Mouse (Mus musculus) ES-E14 (cell line): ENCODE results near the gene Zfp771. TPM values are rescaled to one million over a fixed set of nuclear protein-coding genes. Genes with fewer than 3 reads are reported as not detected.

Experiments used
- DNase-seq: peaks from one replicate; pipeline ENCODE4 v3.0.0-alpha.2; 2013; ENCODE audit warnings: low read depth, low spot score
- H3K27ac ChIP-seq: 2 replicates; pipeline ENCODE4 v1.5.1; 2012; ENCODE audit warnings: low read depth, mild to moderate bottlenecking, low read length, moderate library complexity, mixed read lengths; ENCODE audit not compliant: poor library complexity, insufficient read depth, severe bottlenecking
- H3K36me3 ChIP-seq: 2 replicates; pipeline ENCODE4 v1.6.1; 2012; ENCODE audit warnings: mild to moderate bottlenecking, low read length, moderate library complexity, mixed read lengths; ENCODE audit not compliant: control insufficient read depth, poor library complexity, insufficient read depth, severe bottlenecking
- H3K4me1 ChIP-seq, 2 experiments: fragments of 150-350 bp in 1 of 2; sonication (generic) in 1 of 2; 2 replicates each; pipeline ENCODE4 v1.6.1; 2012; ENCODE audit warnings: low read length in 2 of 2, mild to moderate bottlenecking in 1 of 2, mixed read lengths in 1 of 2; ENCODE audit not compliant: control insufficient read depth in 2 of 2, insufficient read depth in 2 of 2, poor library complexity in 1 of 2
- H3K4me3 ChIP-seq, 2 experiments: fragments of 150-350 bp in 1 of 2; sonication (generic) in 1 of 2; 2 replicates each; pipeline ENCODE4 v1.5.1; 2012; ENCODE audit warnings: low read length in 2 of 2, low read depth in 1 of 2, mild to moderate bottlenecking in 1 of 2, mixed read lengths in 1 of 2; ENCODE audit not compliant: insufficient read depth in 1 of 2, poor library complexity in 1 of 2, severe bottlenecking in 1 of 2
- H3K9ac ChIP-seq: 2 replicates; pipeline ENCODE4 v1.6.1; 2012; ENCODE audit warnings: low read depth, mild to moderate bottlenecking, low read length, mixed read lengths; ENCODE audit not compliant: poor library complexity, insufficient read depth, severe bottlenecking
- H3K9me3 ChIP-seq: fragments of 150-350 bp; sonication (generic); 2 replicates; pipeline ENCODE4 v1.6.1; 2012; ENCODE audit warnings: low read depth, mild to moderate bottlenecking, low read length; ENCODE audit not compliant: control insufficient read depth, insufficient read depth
- CHD2 ChIP-seq: IDR thresholded peaks from 2 replicates; pipeline ENCODE4 v1.6.1; 2014; ENCODE audit warnings: mild to moderate bottlenecking, low read depth, low read length, inconsistent platforms
- HCFC1 ChIP-seq: IDR thresholded peaks from 2 replicates; pipeline ENCODE4 v1.6.1; 2012; ENCODE audit warnings: low read length, inconsistent platforms, borderline replicate concordance; ENCODE audit not compliant: insufficient read depth
- MAFK ChIP-seq: IDR thresholded peaks from 2 replicates; pipeline ENCODE4 v1.6.1; 2014; ENCODE audit warnings: mild to moderate bottlenecking, low read depth, low read length, inconsistent platforms; ENCODE audit not compliant: insufficient read depth
- ZC3H11A ChIP-seq: IDR thresholded peaks from 2 replicates; pipeline ENCODE4 v1.6.1; 2012; ENCODE audit warnings: low read depth, mild to moderate bottlenecking, inconsistent platforms, low read length, borderline replicate concordance
- ZNF384 ChIP-seq: IDR thresholded peaks from 2 replicates; pipeline ENCODE4 v1.6.1; 2012; ENCODE audit warnings: low read depth, low read length, inconsistent platforms
- in situ Hi-C, 2 experiments: fragments of 600-800 bp; cut with MboI; formaldehyde crosslinking; loops; one replicate each; pipeline ENCODE4 v1.15.1; 2025; ENCODE audit warnings: low sequenced_read_pairs in 2 of 2, inconsistent platforms in 1 of 2; ENCODE audit not compliant: unreplicated experiment in 2 of 2
- total RNA-seq: library from RNA; depleted of rRNA; stranded (reverse); fragments of 300-350 nt; gene quantifications from 2 replicates; pipeline ENCODE4 v1.2.3, GENCODE M21; 2012

The Zfp771 gene
- total RNA-seq, 1 experiment: 21.6 TPM

GRCm38 (mm10) chr7:127289306-127289705 is 45.2 kb downstream of the Zfp771 start:
- no peak for TF ChIP-seq MAFK
- no peak for TF ChIP-seq ZC3H11A
- TF ChIP-seq ZNF384: no peak
- no peak for TF ChIP-seq CHD2
- in situ Hi-C loops: no loop called here
- no peak for DNase-seq
- Histone ChIP-seq H3K27ac (no peak overlapping the region), H3K9ac (no peak overlapping the region), H3K4me3 (no peak overlapping the region), H3K4me1 (no peaks in the 10 kb centered on the region), H3K36me3 (no peaks in the 10 kb centered on the region), H3K9me3 (no peaks in the 10 kb centered on the region)

- Histone ChIP-seq H3K4me3 (no peak overlapping the region), H3K27ac (no peak overlapping the region), H3K9ac (no peak overlapping the region), H3K9me3 (no peaks in the 10 kb centered on the region), H3K36me3 (no peaks in the 10 kb centered on the region), H3K4me1 (no peaks in the 10 kb centered on the region)
- in situ Hi-C loops: no loop called here
- no peak for DNase-seq
- TF ChIP-seq CHD2: no peak
- no peak for TF ChIP-seq ZNF384
- no peak for TF ChIP-seq ZC3H11A
- no peak for TF ChIP-seq HCFC1
- TF ChIP-seq MAFK: no peak
These were observed 46.1 kb downstream of the Zfp771 start for GRCm38 (mm10) chr7:127290142-127290541.

- in situ Hi-C loops: no loop called here
These were observed 52.0 kb downstream of the Zfp771 start, which contains the start of gene Itgal for GRCm38 (mm10) chr7:127296098-127296497. Itgal (plus strand) TSS chr7:127296260.

GRCm38 (mm10) chr7:127296786-127297555 is 52.9 kb downstream of the Zfp771 start:
- in situ Hi-C loops: no loop called here
- Histone ChIP-seq H3K4me3 (no peak overlapping the region), H3K36me3 (no peaks in the 10 kb centered on the region), H3K9me3 (no peaks in the 10 kb centered on the region), H3K4me1 (0 out of 4 replicates have a peak, but pooled peaks cover 2 to 3% of the 10 kb centered on the region in 2 experiments), H3K27ac (no peak overlapping the region), H3K9ac (no peak overlapping the region)
- no peak for DNase-seq
- no peak for TF ChIP-seq ZC3H11A
- no peak for TF ChIP-seq MAFK
- TF ChIP-seq ZNF384: no peak
- no peak for TF ChIP-seq CHD2
- no peak for TF ChIP-seq HCFC1

More at GRCm38 (mm10) chr7:127296098-127296497, 52.0 kb downstream of the Zfp771 start, which contains the start of gene Itgal:
- H3K9ac ChIP-seq: no peak within 1 kb of the TSS
- no peak within 1 kb of the TSS for H3K27ac ChIP-seq
- no peaks in the 10 kb centered on the region for H3K36me3 ChIP-seq
- TF ChIP-seq MAFK: no peak
- no peak for TF ChIP-seq ZC3H11A
- TF ChIP-seq CHD2: no peak
- no peak for TF ChIP-seq ZNF384
- TF ChIP-seq HCFC1: no peak
- no peaks in the 10 kb centered on the region for H3K9me3 ChIP-seq
- no peak within 1 kb of the TSS; a peak in 1 of 4 replicates for H3K4me3 ChIP-seq
- 0 out of 4 replicates have a peak, but pooled peaks cover 2 to 3% of the 10 kb centered on the region in 2 experiments for H3K4me1 ChIP-seq
- no peak for DNase-seq
